Mouse (Mus musculus) intestine, embryonic 16.5 days (tissue): ENCODE results near the gene Rad51b. TPM values are rescaled to one million over a fixed set of nuclear protein-coding genes. Genes with fewer than 3 reads are reported as not detected.

ENCODE experiments used
- ATAC-seq: fragments of 200-750 bp; cut with Nextera tagmentation; 2 replicates; pipeline ENCODE4 v1.8.0; 2017; ENCODE audit warnings: moderate TSS enrichment, moderate library complexity
- H3K27ac ChIP-seq: fragments of 300-500 bp; sonication (generic); 2 replicates; pipeline ENCODE4 v1.5.1; 2014; ENCODE audit warnings: mild to moderate bottlenecking, low read length
- H3K27me3 ChIP-seq: fragments of 300-500 bp; sonication (generic); replicated peaks from 2 replicates; pipeline ENCODE4 v1.6.1; 2014; ENCODE audit warnings: low read length, control low read depth, mixed read lengths; ENCODE audit not compliant: control insufficient read depth, insufficient read depth
- H3K36me3 ChIP-seq: fragments of 300-500 bp; sonication (generic); 2 replicates; pipeline ENCODE4 v1.6.1; 2014; ENCODE audit warnings: low read length, control low read depth; ENCODE audit not compliant: control insufficient read depth, insufficient read depth
- H3K4me1 ChIP-seq: fragments of 300-500 bp; sonication (generic); 2 replicates; pipeline ENCODE4 v1.6.1; 2014; ENCODE audit warnings: low read length, control low read depth, mixed read lengths; ENCODE audit not compliant: control insufficient read depth, insufficient read depth
- H3K4me2 ChIP-seq: fragments of 300-500 bp; sonication (generic); 2 replicates; pipeline ENCODE4 v1.6.1; 2014; ENCODE audit warnings: low read depth, low read length, control low read depth
- H3K4me3 ChIP-seq: fragments of 300-500 bp; sonication (generic); 2 replicates; pipeline ENCODE4 v1.5.1; 2014; ENCODE audit warnings: mild to moderate bottlenecking, low read length
- H3K9ac ChIP-seq: fragments of 300-500 bp; sonication (generic); 2 replicates; pipeline ENCODE4 v1.6.1; 2014; ENCODE audit warnings: low read depth, low read length
- H3K9me3 ChIP-seq: fragments of 300-500 bp; sonication (generic); 2 replicates; pipeline ENCODE4 v1.6.1; 2016; ENCODE audit warnings: low read length, control low read depth; ENCODE audit not compliant: control insufficient read depth
- WGBS: fragments of 180-500 bp; shearing (Covaris S2); extraction: QIAGEN DNeasy Blood & Tissue Kit; methylation state at CpG from one replicate; pipeline ENCODE4 v1.1.7; 2014; 5-methylcytosine and 5-hydroxymethylcytosine counted together
- polyA plus RNA-seq: library from polyadenylated mRNA; unstranded; fragments of >200 nt; fragmentation: Nextera tagmentation; extraction: Ambion mirVana; gene quantifications from 2 replicates; pipeline ENCODE4 v1.2.1, GENCODE M21; 2015

Rad51b gene
- polyA plus RNA-seq, 1 experiment from 2014 or later, result 6.8 TPM

DNA sequence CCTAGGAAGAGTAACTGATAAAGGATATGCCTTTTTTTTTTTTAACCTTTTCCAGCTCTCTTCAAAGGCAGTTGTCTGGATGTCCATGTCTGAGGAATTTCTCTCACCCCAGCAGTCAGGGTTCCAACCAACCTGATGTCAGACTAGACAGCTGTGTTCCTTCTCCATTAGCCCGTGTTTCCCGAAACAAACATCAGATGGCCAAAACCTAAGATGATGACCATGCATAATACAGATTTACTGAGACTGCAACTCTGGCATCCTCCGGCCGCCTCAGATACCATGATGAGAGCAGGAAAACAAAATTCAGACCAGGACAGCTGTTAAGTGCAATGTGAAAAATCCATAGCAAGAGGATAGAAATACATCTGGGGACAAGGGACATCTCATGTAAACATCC, 460.7 kb downstream of the Rad51b start:
- Histone ChIP-seq H3K36me3 (no peaks in the 10 kb centered on the region), H3K9me3 (no peaks in the 10 kb centered on the region), H3K27me3 (no peaks in the 10 kb centered on the region), H3K4me2 (no peak overlapping the region), H3K4me3 (no peak overlapping the region), H3K27ac (0 out of 2 replicates have a peak overlapping the region, but pooled peaks have one; percentile 50), H3K4me1 (peaks cover 24% of the 10 kb centered on the region), H3K9ac (no peak overlapping the region)
- ATAC-seq, result no peak
- 44% methylated on average over 4 of the region's 4 CpGs for WGBS

DNA sequence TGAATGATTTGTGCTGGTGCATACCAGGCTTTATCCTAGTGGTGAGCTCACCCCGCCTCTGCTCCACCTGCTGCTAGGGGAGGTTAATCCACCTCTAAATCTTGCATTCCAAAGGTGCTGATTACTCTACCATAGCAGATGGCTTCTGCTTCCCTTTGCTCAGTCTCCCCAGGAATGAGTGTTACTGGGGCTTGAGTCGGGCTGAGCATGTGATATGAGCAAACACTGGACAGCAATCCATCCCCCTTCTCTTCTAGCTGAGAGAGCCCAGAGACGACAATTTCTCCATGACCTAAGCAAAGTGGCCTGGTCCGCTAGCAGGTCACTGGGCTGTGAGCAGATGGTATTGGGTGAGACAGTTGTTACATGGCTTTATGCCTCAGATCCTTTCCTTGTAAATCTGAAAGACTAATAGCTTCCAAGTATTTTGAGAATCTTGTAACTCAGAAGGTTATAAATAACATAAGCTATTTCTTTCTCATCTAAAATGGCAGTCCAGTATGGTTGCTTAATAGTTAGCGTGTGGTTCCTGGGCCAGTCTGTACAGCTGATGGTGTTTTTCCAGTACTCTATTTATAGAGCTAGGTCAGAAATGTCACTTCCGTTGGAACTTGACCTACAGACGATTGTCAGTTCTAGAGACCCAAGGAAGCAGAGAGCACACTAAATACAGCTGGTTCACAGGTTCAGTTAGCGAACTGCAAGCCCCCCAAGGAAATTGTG, 462.3 kb downstream of the Rad51b start:
- Histone ChIP-seq H3K27me3 (no peaks in the 10 kb centered on the region), H3K4me2 (no peak overlapping the region), H3K36me3 (no peaks in the 10 kb centered on the region), H3K4me3 (no peak overlapping the region), H3K9me3 (no peaks in the 10 kb centered on the region), H3K9ac (no peak overlapping the region), H3K27ac (no peak overlapping the region), H3K4me1 (peaks cover 25% of the 10 kb centered on the region)
- WGBS, result 65% methylated on average over 8 of the region's 8 CpGs
- ATAC-seq, result no peak

DNA sequence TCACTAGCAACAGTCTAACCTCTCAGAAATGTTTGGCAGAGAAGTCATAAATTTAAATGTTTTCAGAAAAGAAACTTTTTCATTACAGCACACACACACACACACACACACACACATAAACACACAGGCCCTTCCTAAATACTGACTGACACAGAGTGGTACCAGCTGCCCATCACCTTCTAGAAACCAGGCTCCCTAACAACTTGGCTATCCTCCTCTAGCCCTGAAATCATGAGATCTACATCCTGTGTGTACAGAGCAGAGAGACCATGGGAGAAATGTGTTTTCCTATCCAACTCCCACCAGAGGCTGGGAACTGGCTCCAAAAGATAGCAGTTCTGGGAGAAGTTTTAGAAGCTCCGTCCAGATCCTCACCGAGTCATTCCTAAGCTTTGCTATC, 464.1 kb downstream of the Rad51b start:
- no peaks in the 10 kb centered on the region for H3K9me3 ChIP-seq
- no peaks in the 10 kb centered on the region for H3K36me3 ChIP-seq
- H3K4me1 ChIP-seq, result peaks cover 22% of the 10 kb centered on the region
- 86% methylated on average over 2 of the region's 2 CpGs for WGBS
- H3K27ac ChIP-seq, result no peak overlapping the region
- H3K9ac ChIP-seq, result no peak overlapping the region
- no peak overlapping the region for H3K4me3 ChIP-seq
- no peak overlapping the region for H3K4me2 ChIP-seq
- H3K27me3 ChIP-seq, result no peaks in the 10 kb centered on the region
- ATAC-seq, result 0 out of 2 replicates have a peak, but pooled peaks have one; percentile 31

DNA sequence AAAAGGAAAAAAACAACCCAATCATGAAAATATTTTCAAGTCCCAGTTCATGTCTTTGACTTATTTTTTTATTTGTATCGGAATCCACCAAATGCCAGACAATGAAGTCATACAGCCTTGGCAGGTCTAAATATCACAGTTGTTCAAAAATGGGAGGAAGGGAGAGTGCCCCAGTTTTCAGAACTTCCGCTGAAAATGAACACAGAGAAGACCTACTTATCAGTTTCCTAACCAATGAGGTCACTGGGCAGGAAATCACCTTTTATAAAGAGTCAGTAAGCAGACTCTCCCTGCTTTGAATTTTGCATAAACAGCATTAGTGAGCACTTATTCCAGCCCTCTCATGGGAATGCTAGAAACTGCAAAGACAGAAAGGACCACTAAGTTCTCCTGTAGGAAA, 465.0 kb downstream of the Rad51b start:
- Histone ChIP-seq H3K27ac (peak overlapping the region; percentile 4; the same call in 1 of the 2 replicates), H3K9me3 (no peaks in the 10 kb centered on the region), H3K4me2 (no peak overlapping the region), H3K36me3 (no peaks in the 10 kb centered on the region), H3K9ac (no peak overlapping the region), H3K4me1 (peaks cover 24% of the 10 kb centered on the region), H3K27me3 (no peaks in the 10 kb centered on the region), H3K4me3 (no peak overlapping the region)
- 57% methylated on average over 2 of the region's 2 CpGs for WGBS
- ATAC-seq, result no peak

DNA sequence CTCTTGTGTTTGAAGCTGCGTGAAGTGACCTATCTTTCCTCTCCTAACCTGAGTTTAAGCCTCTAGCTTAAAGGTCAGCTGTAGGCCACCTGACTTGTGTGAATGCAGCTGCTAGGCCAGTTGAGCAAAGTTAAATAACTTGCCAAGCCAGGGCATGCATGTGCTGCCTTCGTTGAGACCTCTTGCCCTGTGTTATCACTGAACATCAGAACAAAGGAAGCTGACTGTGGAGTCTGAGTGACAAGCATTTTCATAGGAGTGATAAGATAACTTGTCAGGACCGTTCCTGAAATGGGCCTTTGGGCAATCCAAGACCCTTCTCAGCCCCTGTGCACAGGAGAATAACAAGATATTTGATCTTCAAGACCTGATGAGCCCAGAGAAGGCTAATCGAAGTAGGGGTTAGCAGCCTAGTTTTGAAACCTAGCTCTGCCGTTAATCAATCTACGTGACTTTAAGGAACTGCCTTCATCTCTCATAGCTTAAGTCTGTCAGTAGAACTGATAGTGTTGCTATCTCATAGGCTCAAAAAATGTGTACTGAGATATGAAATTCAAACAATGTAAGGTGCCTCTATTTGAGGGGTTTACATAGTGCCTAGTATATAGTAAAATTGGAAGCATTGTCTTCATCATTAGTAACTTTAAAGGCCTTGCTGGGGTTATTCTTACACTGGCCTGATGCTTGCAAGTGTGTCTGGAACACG, 465.6 kb downstream of the Rad51b start:
- Histone ChIP-seq H3K4me3 (no peak overlapping the region), H3K9me3 (no peaks in the 10 kb centered on the region), H3K36me3 (no peaks in the 10 kb centered on the region), H3K4me1 (peaks cover 21% of the 10 kb centered on the region), H3K27me3 (no peaks in the 10 kb centered on the region), H3K4me2 (no peak overlapping the region), H3K9ac (no peak overlapping the region), H3K27ac (peak overlapping the region; percentile 4; the same call in 1 of the 2 replicates)
- WGBS, result 56% methylated on average over 7 of the region's 7 CpGs
- ATAC-seq, result peak; percentile 38

DNA sequence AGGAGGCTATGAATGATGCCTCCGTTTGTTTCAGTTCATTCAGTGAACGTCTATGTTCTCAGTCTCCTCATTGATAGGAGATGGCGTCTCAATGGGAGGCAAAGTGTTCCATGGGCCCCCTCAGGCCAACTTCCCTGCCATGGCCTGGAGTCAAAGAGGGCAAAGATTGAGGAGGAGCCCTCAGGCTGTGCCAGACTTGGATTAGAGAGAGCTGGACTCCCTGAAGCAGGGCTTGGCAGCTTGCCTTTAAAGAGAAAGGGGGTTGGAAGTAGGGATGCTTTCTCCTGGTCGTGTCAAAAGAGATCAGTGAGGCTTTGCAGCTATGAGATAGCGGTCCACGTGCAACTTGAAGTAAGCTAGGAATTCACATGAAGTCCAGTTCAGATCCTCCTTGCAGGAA, 469.0 kb downstream of the Rad51b start:
- no peak overlapping the region for H3K4me3 ChIP-seq
- no peak for ATAC-seq
- no peak overlapping the region for H3K27ac ChIP-seq
- no peak overlapping the region for H3K4me2 ChIP-seq
- 68% methylated on average over 6 of the region's 6 CpGs for WGBS
- no peaks in the 10 kb centered on the region for H3K27me3 ChIP-seq
- H3K4me1 ChIP-seq, result peaks cover 20% of the 10 kb centered on the region
- H3K36me3 ChIP-seq, result no peaks in the 10 kb centered on the region
- no peaks in the 10 kb centered on the region for H3K9me3 ChIP-seq
- no peak overlapping the region for H3K9ac ChIP-seq

DNA sequence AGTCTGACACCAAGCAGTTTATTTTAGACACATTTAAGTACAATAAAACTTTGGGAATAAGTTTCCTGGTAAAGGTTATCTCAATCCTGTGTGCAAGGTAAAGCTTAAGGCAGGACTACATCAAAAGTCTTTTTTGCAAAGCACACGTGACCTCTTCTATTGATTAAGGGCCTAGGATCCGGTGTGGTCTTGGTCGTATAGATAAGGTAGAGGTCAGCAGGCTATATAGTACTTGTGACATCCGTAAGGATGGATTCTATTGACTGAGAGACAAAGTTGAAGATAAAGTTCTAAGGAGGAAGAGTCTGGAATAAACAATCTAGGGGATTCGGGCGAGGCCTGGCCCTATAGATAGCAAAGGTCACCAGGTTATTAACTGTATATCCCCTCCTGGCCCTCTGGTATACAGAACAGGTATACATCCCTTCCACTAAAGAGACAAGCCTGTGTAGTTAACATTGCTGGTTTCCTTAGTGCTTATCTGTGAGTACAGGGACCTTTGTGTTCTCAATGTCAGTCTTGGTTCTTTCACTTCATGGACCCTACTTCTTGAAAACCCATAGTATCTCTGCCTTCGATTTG, 471.8 kb downstream of the Rad51b start:
- H3K4me3 ChIP-seq, result no peak overlapping the region
- H3K27me3 ChIP-seq, result no peaks in the 10 kb centered on the region
- no peak overlapping the region for H3K4me2 ChIP-seq
- ATAC-seq, result no peak
- 56% methylated on average over 7 of the region's 7 CpGs for WGBS
- H3K9ac ChIP-seq, result no peak overlapping the region
- H3K4me1 ChIP-seq, result peaks cover 12% of the 10 kb centered on the region
- H3K9me3 ChIP-seq, result peaks cover 2% of the 10 kb centered on the region; the same call in 1 of the 2 replicates
- no peak overlapping the region for H3K27ac ChIP-seq
- no peaks in the 10 kb centered on the region for H3K36me3 ChIP-seq

DNA sequence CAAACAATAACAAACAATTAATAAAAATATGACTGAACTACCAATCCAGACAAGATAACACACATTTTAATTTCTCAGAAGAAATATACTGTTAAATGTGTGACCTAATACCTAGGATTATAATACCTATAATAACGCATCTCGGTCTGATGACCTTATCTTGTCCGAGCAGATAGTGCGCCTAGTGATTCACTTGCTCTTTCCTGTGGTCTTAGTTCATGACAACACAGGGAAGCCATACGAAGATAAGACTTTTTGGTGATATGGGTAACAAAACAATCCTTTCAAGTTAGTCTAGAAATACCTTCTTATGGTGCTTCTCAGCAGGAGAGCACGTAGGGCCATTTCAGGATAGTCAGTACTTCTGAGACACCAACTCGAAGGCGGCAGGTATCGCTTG, 472.7 kb downstream of the Rad51b start:
- H3K9ac ChIP-seq, result no peak overlapping the region
- H3K36me3 ChIP-seq, result no peaks in the 10 kb centered on the region
- no peak for ATAC-seq
- peaks cover 12% of the 10 kb centered on the region for H3K4me1 ChIP-seq
- H3K9me3 ChIP-seq, result peaks cover 2% of the 10 kb centered on the region; the same call in 1 of the 2 replicates
- no peaks in the 10 kb centered on the region for H3K27me3 ChIP-seq
- H3K27ac ChIP-seq, result no peak overlapping the region
- no peak overlapping the region for H3K4me2 ChIP-seq
- H3K4me3 ChIP-seq, result no peak overlapping the region
- 87% methylated on average over 9 of the region's 9 CpGs for WGBS

DNA sequence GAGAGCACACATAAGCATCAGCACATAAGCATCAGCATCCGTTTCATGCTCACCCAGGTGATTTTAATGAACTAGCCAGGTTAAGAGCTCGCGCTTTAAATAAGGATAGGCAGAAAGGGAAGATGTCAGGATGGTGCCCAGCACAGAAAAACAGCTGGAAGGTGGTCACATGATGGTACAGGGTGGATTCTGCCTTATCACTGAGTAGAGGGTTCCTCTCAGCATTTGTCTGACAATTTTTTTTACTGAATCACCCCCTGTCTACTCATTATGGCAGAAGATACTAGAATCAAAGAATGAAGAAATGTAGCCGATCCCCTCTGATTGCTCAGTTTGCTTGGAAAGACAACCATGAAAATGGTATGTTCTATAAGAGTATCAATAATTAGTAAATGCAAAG, 474.1 kb downstream of the Rad51b start:
- WGBS, result 95% methylated on average over 4 of the region's 4 CpGs
- Histone ChIP-seq H3K4me2 (no peak overlapping the region), H3K27me3 (no peaks in the 10 kb centered on the region), H3K9me3 (peaks cover 2% of the 10 kb centered on the region; the same call in 1 of the 2 replicates), H3K27ac (no peak overlapping the region), H3K4me3 (no peak overlapping the region), H3K9ac (no peak overlapping the region), H3K36me3 (no peaks in the 10 kb centered on the region), H3K4me1 (peaks cover 13% of the 10 kb centered on the region)
- ATAC-seq, result no peak
